Mouse (Mus musculus): Measurements from ENCODE around the gene Pjvk. TPM values are rescaled to one million over a fixed set of nuclear protein-coding genes. Genes with fewer than 3 reads are reported as not detected.

Pjvk gene
- polyA plus RNA-seq, 1 experiment from 2014 or later: 0.55 TPM

DNA sequence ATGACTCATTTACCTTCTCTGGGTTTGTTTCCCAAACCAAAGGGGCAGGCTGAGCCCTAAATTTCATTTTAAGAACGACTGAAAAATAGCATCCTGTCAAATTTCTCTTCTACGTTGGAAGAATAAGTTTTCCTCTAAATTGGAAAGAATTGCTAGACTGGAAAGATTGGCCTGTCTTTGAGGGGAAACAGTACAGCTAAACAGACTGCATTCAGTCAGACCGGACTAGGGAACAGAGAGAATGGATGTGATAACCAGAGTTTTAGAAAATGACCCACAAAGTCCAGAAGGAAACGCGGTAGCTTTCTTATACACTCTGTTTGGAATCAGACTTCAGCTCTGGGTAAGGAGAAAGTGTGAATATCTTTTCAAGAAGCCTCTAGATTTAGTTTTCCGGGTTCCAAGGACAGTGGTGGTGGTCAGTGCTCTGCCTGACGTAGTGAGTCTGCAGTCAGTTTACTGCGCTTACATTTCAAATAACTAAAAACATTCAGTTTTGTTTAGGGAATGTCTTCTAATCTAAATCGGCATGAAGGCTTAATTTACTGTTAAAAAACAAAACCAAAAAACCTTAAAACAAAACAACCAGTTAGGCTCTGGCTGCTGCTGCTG, 24.0 kb downstream of the Pjvk start:
- H3K4me2 ChIP-seq: peak overlapping the region; percentile 68
- no peaks in the 10 kb centered on the region for H3K27me3 ChIP-seq
- WGBS: 42% methylated on average over 9 of the region's 9 CpGs
- no peaks in the 10 kb centered on the region for H3K36me3 ChIP-seq
- no peak for ATAC-seq (ENCODE audit: low FRiP score)
- no peaks in the 10 kb centered on the region for H3K9me3 ChIP-seq
- H3K4me1 ChIP-seq (replicated peaks): peaks cover 36% of the 10 kb centered on the region
- H3K4me3 ChIP-seq: peak overlapping the region; percentile 46
- H3K27ac ChIP-seq: peak overlapping the region; percentile 81
- peak overlapping the region; percentile 79 for H3K9ac ChIP-seq

DNA sequence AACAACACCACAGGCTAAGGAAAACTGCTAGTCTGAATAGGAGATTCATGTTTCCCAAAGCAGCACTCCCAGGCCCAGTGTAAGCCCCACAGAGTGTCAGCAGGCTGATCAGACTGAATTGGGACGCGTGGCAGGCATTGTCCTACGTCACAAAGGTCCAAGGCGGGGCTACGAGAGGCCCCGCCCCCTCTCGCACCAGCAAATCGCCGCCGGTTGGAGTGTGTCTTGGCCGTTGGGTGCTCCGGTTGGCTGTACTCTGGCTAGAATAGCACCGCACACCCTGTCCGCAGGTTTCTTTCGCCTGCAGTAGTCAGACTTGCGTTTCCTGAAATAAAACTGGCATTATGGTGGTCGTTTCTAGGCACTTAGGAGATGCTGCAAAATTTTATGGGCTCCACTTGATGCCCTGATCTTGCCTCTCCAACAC, 24.7 kb downstream of the Pjvk start, which contains the start of gene Fkbp7:
Fkbp7 (minus strand) TSS at position 151 of the 427 bp plus-strand sequence.
- Histone ChIP-seq H3K4me1 (replicated peaks) (peaks cover 36% of the 10 kb centered on the region), H3K4me3 (peak within 1 kb of the TSS; percentile 46), H3K9me3 (no peaks in the 10 kb centered on the region), H3K36me3 (no peaks in the 10 kb centered on the region), H3K27me3 (no peaks in the 10 kb centered on the region), H3K9ac (peak within 1 kb of the TSS; percentile 79), H3K4me2 (peak within 1 kb of the TSS; percentile 68), H3K27ac (peak within 1 kb of the TSS; percentile 81)
- WGBS: under 1% methylated on average over 17 of the region's 17 CpGs
- peak; percentile 94 for ATAC-seq (ENCODE audit: low FRiP score)

DNA sequence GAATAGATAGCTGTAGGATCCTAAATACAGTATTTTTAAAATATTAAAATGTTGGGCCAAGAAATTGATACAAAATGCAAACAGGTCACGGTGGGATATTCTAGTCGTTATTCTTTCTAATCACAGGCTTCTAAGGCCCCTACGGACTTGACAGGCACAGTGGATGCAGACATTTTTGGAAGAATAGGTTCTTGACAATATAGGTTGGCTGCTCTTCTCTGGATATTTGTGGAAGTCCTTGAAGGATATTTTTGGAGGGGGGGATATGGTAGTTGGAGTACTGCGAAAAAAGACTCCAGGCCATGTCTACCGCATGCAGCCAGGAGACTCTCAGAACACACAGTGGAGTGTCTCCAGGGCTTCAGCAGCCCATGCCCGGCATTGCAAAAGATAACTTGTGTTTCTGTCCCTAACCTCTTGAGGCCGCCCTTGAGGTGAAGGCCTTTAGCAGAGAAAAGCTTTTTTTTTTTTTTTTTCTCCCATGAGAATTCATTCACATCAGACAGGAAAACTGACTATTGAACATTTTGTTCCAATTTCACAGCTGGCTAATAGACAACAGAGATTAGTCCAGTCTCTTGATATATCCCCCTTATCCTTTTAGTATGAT, 25.3 kb downstream of the Pjvk start:
- WGBS: 42% methylated on average over 7 of the region's 7 CpGs

DNA sequence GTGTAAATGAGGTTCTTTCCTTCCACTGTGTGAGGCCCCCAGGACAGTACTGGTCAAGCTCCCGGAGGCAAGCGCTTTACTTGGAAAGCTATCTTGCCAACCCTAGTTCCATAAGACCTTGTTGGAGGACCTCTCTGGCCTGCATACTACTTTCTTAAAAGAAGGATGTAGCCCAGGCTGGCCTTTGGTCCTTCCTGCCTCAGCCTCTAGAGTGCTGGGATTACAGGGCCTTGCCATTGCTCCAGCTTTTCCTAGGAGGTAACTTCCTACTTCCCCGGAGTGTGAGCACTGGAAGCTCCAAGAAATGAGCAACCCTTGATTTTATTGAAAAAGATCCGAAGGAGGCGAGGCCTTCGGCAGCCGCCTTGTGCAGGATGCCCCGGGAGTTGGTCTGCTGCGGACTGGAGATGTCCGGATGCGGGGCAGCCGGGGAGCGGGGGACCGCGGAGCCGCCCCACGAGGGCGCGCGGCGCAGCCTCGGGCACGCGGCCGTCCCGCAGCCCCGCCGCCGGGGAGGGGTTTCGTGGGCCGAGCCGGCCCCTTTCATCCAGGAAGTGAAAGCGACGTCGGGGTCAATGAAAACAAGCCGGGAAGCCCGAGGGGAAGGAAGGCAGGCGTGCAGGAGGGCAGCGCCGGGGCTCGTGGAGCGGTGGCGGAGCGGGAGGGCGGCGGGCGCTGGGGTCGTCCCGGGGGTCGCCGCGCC, 26.6 kb downstream of the Pjvk start, which contains the start of gene Plekha3:
Plekha3 (plus strand) TSS at position 557 of the 703 bp plus-strand sequence.
- Histone ChIP-seq H3K9ac (peak within 1 kb of the TSS; percentile 90), H3K4me3 (peak within 1 kb of the TSS; percentile 92), H3K27me3 (no peaks in the 10 kb centered on the region), H3K27ac (peak within 1 kb of the TSS; percentile 82), H3K4me1 (replicated peaks) (peaks cover 33% of the 10 kb centered on the region), H3K9me3 (no peaks in the 10 kb centered on the region), H3K36me3 (no peaks in the 10 kb centered on the region), H3K4me2 (peak within 1 kb of the TSS; percentile 76)
- whole genome bisulfite sequencing: 5% methylated on average over 45 of the region's 52 CpGs
- peak; percentile 75 for ATAC-seq (ENCODE audit: low FRiP score)

More for the DNA sequence above, 25.3 kb downstream of the Pjvk start:
- H3K4me3 ChIP-seq: peak overlapping the region; percentile 46
- peak overlapping the region; percentile 81 for H3K27ac ChIP-seq
- no peak overlapping the region for H3K9ac ChIP-seq
- H3K27me3 ChIP-seq: no peaks in the 10 kb centered on the region
- peaks cover 33% of the 10 kb centered on the region for H3K4me1 ChIP-seq (replicated peaks)
- no peak for ATAC-seq (ENCODE audit: low FRiP score)
- H3K36me3 ChIP-seq: no peaks in the 10 kb centered on the region
- peak overlapping the region; percentile 68 for H3K4me2 ChIP-seq
- H3K9me3 ChIP-seq: no peaks in the 10 kb centered on the region

DNA sequence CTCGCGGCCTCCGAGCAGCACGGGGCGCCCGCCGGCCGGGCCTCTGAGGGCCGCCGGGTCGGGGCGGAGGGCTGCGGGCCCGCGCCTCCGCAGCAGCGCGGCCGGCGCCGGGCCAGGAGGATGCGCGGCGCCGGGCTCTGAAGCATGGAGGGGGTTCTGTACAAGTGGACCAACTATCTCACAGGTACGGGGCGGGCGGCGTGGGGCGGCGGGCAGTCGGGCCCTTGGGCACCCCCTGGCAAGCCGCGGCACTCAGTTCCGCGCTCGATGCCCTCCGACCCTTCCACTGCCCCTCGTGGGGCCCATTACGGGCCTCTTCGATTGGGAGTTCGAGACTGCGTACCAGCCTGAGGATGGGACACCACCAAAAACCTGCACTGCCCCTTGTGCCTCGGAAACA, 27.2 kb downstream of the Pjvk start:
- H3K27ac ChIP-seq: peak overlapping the region; percentile 82
- H3K9ac ChIP-seq: peak overlapping the region; percentile 90
- H3K4me2 ChIP-seq: peak overlapping the region; percentile 76
- H3K9me3 ChIP-seq: no peaks in the 10 kb centered on the region
- peaks cover 33% of the 10 kb centered on the region for H3K4me1 ChIP-seq (replicated peaks)
- H3K4me3 ChIP-seq: peak overlapping the region; percentile 92
- peak; percentile 62 for ATAC-seq (ENCODE audit: low FRiP score)
- WGBS: 0% methylated on average over 21 of the region's 44 CpGs
- H3K27me3 ChIP-seq: no peaks in the 10 kb centered on the region
- H3K36me3 ChIP-seq: peaks cover 5% of the 10 kb centered on the region; the same call in 1 of the 2 replicates

DNA sequence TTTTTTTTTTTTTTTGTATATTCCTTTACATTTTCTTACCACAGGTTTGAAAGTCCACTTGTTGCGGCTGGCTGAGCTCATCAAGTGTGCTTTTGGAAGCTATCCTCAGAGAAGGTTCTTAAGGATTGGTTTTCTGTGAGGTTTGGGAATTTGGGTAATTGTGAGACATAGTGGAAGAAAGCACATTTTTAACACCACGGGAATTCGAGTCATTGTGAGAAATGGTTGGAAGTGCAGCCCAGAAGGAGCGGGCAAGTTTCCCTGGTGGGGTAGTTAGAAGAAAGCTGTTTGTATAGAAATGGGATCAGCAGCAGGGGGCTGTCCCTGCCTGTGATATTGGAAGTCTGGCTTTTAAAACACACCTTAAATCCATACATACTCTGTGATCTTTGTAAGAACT, 27.7 kb downstream of the Pjvk start:
- no peaks in the 10 kb centered on the region for H3K27me3 ChIP-seq
- peaks cover 33% of the 10 kb centered on the region for H3K4me1 ChIP-seq (replicated peaks)
- ATAC-seq (ENCODE audit: low FRiP score): no peak
- WGBS: 11% methylated on average over 4 of the region's 4 CpGs
- no peaks in the 10 kb centered on the region for H3K9me3 ChIP-seq
- peaks cover 7% of the 10 kb centered on the region; the same call in 1 of the 2 replicates for H3K36me3 ChIP-seq
- peak overlapping the region; percentile 92 for H3K4me3 ChIP-seq
- peak overlapping the region; percentile 76 for H3K4me2 ChIP-seq
- peak overlapping the region; percentile 90 for H3K9ac ChIP-seq
- no peak overlapping the region for H3K27ac ChIP-seq

DNA sequence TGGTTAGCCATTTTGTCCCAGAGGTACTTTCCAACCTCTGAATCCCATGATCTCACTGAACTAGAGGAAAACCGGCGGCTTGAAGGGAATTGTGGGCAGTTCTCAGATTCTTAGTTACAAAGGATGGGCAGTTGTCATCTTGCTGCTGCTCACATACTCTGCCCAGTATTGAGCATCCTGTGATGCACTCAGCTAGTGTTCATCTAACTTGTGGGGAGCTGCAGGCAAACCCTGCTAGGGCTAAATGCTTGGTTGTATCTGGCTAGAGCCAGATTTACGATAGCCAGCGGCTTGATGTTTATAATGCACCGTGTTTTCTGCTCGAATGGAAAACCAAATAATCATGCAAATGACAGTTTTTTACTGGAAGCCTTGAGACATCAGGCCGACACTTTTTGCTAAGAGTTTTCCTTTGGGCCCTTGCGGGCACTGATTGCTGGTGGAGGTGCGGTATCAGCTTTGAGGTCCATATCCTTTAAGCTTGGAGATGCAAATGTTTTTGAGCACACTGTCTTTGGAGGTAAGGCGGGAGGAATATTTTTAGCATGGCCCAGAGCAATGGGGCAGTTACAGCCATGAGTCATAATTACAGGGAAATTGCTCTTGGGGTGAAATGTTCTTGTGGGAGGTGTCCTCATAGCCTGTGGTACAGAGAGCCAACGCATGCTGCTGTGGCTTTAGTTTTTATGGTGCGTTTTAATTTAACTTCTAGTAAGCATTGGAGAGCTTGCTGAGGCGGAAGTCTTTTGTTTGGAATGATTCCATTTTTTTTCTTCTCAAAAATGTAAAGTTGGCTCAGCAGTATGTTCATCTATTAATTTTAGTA, 28.3 kb downstream of the Pjvk start:
- peak overlapping the region; percentile 90 for H3K9ac ChIP-seq
- WGBS: 59% methylated on average over 13 of the region's 13 CpGs
- peaks cover 10% of the 10 kb centered on the region; the same call in 1 of the 2 replicates for H3K36me3 ChIP-seq
- peak overlapping the region; percentile 92 for H3K4me3 ChIP-seq
- H3K4me1 ChIP-seq (replicated peaks): peaks cover 28% of the 10 kb centered on the region
- no peaks in the 10 kb centered on the region for H3K9me3 ChIP-seq
- no peak for ATAC-seq (ENCODE audit: low FRiP score)
- H3K4me2 ChIP-seq: peak overlapping the region; percentile 76
- no peak overlapping the region for H3K27ac ChIP-seq
- H3K27me3 ChIP-seq: no peaks in the 10 kb centered on the region

DNA sequence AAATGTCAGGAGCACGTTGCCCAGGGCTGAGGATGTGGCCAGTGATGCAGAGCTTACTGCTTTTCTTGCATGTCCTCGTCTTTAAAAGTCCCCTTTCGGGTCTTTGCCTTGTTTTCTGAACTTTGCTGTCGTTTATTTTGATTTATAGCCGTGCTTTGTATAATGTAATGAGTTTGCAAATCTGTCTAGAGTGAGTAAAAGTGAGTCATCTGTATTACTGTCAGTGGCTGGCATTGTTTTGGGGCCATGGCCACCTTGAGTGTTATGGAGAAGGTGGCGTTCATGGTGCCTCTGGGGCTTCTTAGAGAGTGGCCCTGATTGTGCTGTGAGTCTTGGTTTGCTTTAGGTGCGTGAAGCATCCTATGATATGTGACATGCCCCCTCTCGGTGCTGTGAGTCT, 34.0 kb downstream of the Pjvk start:
- Histone ChIP-seq H3K4me3 (no peak overlapping the region), H3K9ac (no peak overlapping the region), H3K4me2 (no peak overlapping the region), H3K36me3 (peaks cover 63% of the 10 kb centered on the region), H3K9me3 (no peaks in the 10 kb centered on the region), H3K4me1 (replicated peaks) (peaks cover 3% of the 10 kb centered on the region; the same call in 1 of the 2 replicates), H3K27ac (no peak overlapping the region), H3K27me3 (no peaks in the 10 kb centered on the region)
- 86% methylated on average over 8 of the region's 8 CpGs for WGBS
- ATAC-seq (ENCODE audit: low FRiP score): no peak

DNA sequence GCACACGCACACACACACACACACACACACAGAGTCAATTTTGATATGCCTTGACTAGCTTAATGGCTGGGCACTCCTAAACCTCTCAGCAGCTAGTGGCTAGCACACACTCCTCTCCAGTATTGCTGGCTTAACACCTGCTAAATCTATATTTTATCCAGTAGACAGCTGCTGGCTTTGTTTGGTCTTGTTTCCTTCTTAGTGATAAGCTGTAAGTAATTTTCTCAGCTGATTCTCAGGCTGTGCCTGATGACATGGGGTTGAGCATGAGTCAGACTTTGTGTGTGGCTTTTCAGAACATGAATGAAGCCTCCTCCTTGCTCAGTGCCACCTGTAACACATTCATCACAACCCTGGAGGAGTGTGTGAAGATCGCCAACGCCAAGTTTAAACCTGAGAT, 38.7 kb downstream of the Pjvk start:
- ATAC-seq (ENCODE audit: low FRiP score): no peak
- H3K9me3 ChIP-seq: no peaks in the 10 kb centered on the region
- 98% methylated on average over 3 of the region's 3 CpGs for WGBS
- H3K4me2 ChIP-seq: no peak overlapping the region
- H3K9ac ChIP-seq: no peak overlapping the region
- H3K4me3 ChIP-seq: no peak overlapping the region
- peaks cover 80% of the 10 kb centered on the region for H3K36me3 ChIP-seq
- H3K27me3 ChIP-seq: no peaks in the 10 kb centered on the region
- no peaks in the 10 kb centered on the region for H3K4me1 ChIP-seq (replicated peaks)
- H3K27ac ChIP-seq: no peak overlapping the region

DNA sequence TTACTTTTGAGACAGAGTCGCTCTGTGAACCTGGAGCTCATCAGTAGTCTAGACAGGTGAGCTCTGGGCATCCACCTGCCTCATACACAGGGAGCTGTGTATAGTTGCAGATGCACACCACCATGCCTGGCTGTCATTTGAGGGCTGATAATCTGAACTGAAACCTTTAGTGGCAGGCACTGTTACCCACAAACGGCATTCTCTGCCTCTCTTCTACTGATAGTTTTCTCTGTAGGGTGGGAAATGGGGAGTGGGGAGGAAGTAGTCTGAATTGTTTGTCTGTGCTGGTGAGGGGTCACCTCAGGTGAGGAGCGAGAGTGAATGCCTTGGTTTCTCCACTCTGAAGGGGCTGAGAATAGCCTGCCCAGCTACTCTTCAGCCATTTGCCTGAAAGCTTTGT, 39.3 kb downstream of the Pjvk start:
- Histone ChIP-seq H3K4me3 (no peak overlapping the region), H3K27ac (no peak overlapping the region), H3K4me2 (no peak overlapping the region), H3K36me3 (peaks cover 80% of the 10 kb centered on the region), H3K9ac (no peak overlapping the region), H3K9me3 (no peaks in the 10 kb centered on the region), H3K4me1 (replicated peaks) (no peaks in the 10 kb centered on the region), H3K27me3 (no peaks in the 10 kb centered on the region)
- 93% methylated on average over 3 of the region's 3 CpGs for WGBS
- ATAC-seq (ENCODE audit: low FRiP score): no peak

DNA sequence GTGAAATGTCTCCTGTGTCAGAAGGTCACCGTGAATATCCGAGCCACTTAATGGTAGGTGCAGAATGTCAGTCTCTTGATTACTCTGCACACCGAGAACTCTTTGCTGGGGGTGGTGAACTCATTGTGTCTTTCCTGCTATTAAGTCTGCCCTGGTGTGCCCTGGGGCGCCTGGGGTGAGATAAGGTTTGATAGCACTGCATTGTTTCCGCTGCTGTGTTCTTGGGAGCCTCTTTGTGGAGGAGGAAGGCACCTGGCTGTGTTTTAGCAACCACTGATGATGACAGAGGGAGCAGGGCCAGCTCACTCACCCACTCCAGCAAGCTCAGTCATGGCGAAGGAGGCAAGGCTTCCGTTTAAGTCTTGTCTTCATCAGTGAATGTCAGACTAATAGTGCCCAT, 39.9 kb downstream of the Pjvk start:
- Histone ChIP-seq H3K9ac (no peak overlapping the region), H3K4me3 (no peak overlapping the region), H3K36me3 (peaks cover 80% of the 10 kb centered on the region), H3K27me3 (no peaks in the 10 kb centered on the region), H3K4me2 (no peak overlapping the region), H3K9me3 (no peaks in the 10 kb centered on the region), H3K4me1 (replicated peaks) (no peaks in the 10 kb centered on the region), H3K27ac (no peak overlapping the region)
- no peak for ATAC-seq (ENCODE audit: low FRiP score)
- WGBS: 70% methylated on average over 7 of the region's 7 CpGs

All from hindbrain, embryonic 13.5 days (tissue).